Mouse (Mus musculus): ENCODE measurements at regions not wholly inside any gene's neighbourhood (a gene's known extent, or its start where the extent isn't known, plus 50 kb on each side); places are given as distances from the start of the nearest gene placed in this dataset.

- DNase-seq (ENCODE audit: low read depth in 2 of 2, low spot score in 2 of 2): no peak
Observed at GRCm38 (mm10) chr12:56275556-56276242, 70.0 kb downstream of the Mbip start.

GRCm38 (mm10) chr12:56265049-56265448 lies 80.6 kb downstream of the Mbip start:
- no peak for DNase-seq (ENCODE audit: low read depth in 2 of 2, low spot score in 2 of 2)

- DNase-seq (ENCODE audit: low read depth in 2 of 2, low spot score in 2 of 2): no peak
Observed at GRCm38 (mm10) chr12:56261471-56261870, 84.2 kb downstream of the Mbip start.

GRCm38 (mm10) chr12:56258401-56259050 lies 87.2 kb downstream of the Mbip start:
- DNase-seq (ENCODE audit: low read depth in 2 of 2, low spot score in 2 of 2): no peak

- no peak for DNase-seq (ENCODE audit: low read depth in 2 of 2, low spot score in 2 of 2)
Observed at GRCm38 (mm10) chr12:56256243-56256881, 89.3 kb downstream of the Mbip start.

GRCm38 (mm10) chr12:56252612-56253444 lies 92.9 kb downstream of the Mbip start:
- no peak for DNase-seq (ENCODE audit: low read depth in 2 of 2, low spot score in 2 of 2)

- no peak for DNase-seq (ENCODE audit: low read depth in 2 of 2, low spot score in 2 of 2)
Observed at GRCm38 (mm10) chr12:56250262-56250661, 95.4 kb downstream of the Mbip start.

GRCm38 (mm10) chr12:56246406-56246805 lies 99.3 kb downstream of the Mbip start:
- DNase-seq (ENCODE audit: low read depth in 2 of 2, low spot score in 2 of 2): no peak

GRCm38 (mm10) chr12:56242803-56243202 lies 102.9 kb downstream of the Mbip start:
- DNase-seq (ENCODE audit: low read depth in 2 of 2, low spot score in 2 of 2): no peak

- no peak for DNase-seq (ENCODE audit: low read depth in 2 of 2, low spot score in 2 of 2)
Observed at GRCm38 (mm10) chr12:56241735-56242134, 104.0 kb downstream of the Mbip start.

GRCm38 (mm10) chr12:56240206-56240605 lies 105.5 kb downstream of the Mbip start:
- no peak for DNase-seq (ENCODE audit: low read depth in 2 of 2, low spot score in 2 of 2)

GRCm38 (mm10) chr12:56234571-56234970 lies 111.1 kb downstream of the Mbip start:
- no peak for DNase-seq (ENCODE audit: low read depth in 2 of 2, low spot score in 2 of 2)

GRCm38 (mm10) chr12:56233209-56233608 lies 112.5 kb downstream of the Mbip start:
- DNase-seq (ENCODE audit: low read depth in 2 of 2, low spot score in 2 of 2): no peak

GRCm38 (mm10) chr12:56224142-56224895 lies 121.4 kb downstream of the Mbip start:
- no peak for DNase-seq (ENCODE audit: low read depth in 2 of 2, low spot score in 2 of 2)

GRCm38 (mm10) chr12:56193524-56193923 lies 152.2 kb downstream of the Mbip start:
- no peak for DNase-seq (ENCODE audit: low read depth in 2 of 2, low spot score in 2 of 2)

- no peak for DNase-seq (ENCODE audit: low read depth in 2 of 2, low spot score in 2 of 2)
Observed at GRCm38 (mm10) chr12:56189562-56189961, 156.1 kb downstream of the Mbip start.

GRCm38 (mm10) chr12:56160736-56161135 lies 185.0 kb downstream of the Mbip start:
- no peak for DNase-seq (ENCODE audit: low read depth in 2 of 2, low spot score in 2 of 2)

- DNase-seq (ENCODE audit: low read depth in 2 of 2, low spot score in 2 of 2): no peak
Observed at GRCm38 (mm10) chr12:56144359-56144758, 201.3 kb downstream of the Mbip start.

- DNase-seq (ENCODE audit: low read depth in 2 of 2, low spot score in 2 of 2): no peak
Observed at GRCm38 (mm10) chr12:56143789-56144188, 201.9 kb downstream of the Mbip start.

GRCm38 (mm10) chr12:56114446-56114845 lies 231.2 kb downstream of the Mbip start:
- no peak for DNase-seq (ENCODE audit: low read depth in 2 of 2, low spot score in 2 of 2)

GRCm38 (mm10) chr12:56081406-56081805 lies 245.3 kb downstream of the Brms1l start:
- DNase-seq (ENCODE audit: low read depth in 2 of 2, low spot score in 2 of 2): no peak
